Mouse (Mus musculus) ES-Bruce4 (cell line): ENCODE results near the gene Gm6309. TPM values are rescaled to one million over a fixed set of nuclear protein-coding genes. Genes with fewer than 3 reads are reported as not detected.
A peak's percentile ranks its signal among the peaks of the same experiment; 100 is the strongest.
"Not testable (repeated sequence)": the region's sequence is repeated elsewhere in the genome, so short reads cannot be mapped to it uniquely, and the experiment has no call there.

Source experiments
- H3K27ac ChIP-seq: 2 replicates; pipeline ENCODE4 v1.5.1; 2012; ENCODE audit warnings: low read length, inconsistent platforms; ENCODE audit not compliant: insufficient read depth
- H3K27me3 ChIP-seq: 2 replicates; pipeline ENCODE4 v1.6.1; 2012; ENCODE audit warnings: mild to moderate bottlenecking, low read length, inconsistent platforms; ENCODE audit not compliant: control insufficient read depth, poor library complexity, insufficient read depth, severe bottlenecking
- H3K36me3 ChIP-seq: 2 replicates; pipeline ENCODE4 v1.6.1; 2012; ENCODE audit warnings: inconsistent platforms, mild to moderate bottlenecking, low read length, moderate library complexity; ENCODE audit not compliant: control insufficient read depth, poor library complexity, insufficient read depth, severe bottlenecking
- H3K4me1 ChIP-seq: one replicate; pipeline ENCODE4 v1.8.1; 2011; ENCODE audit warnings: low read length; ENCODE audit not compliant: control insufficient read depth, insufficient read depth
- H3K4me3 ChIP-seq: 2 replicates; pipeline ENCODE4 v1.5.1; 2011; ENCODE audit warnings: low read depth, mild to moderate bottlenecking, low read length
- H3K9ac ChIP-seq: 2 replicates; pipeline ENCODE4 v1.6.1; 2012; ENCODE audit warnings: low read depth, mild to moderate bottlenecking, inconsistent platforms; ENCODE audit not compliant: poor library complexity, severe bottlenecking
- H3K9me3 ChIP-seq: replicated peaks from 2 replicates; pipeline ENCODE4 v1.6.1; 2012; ENCODE audit warnings: mild to moderate bottlenecking, low read length, inconsistent platforms; ENCODE audit not compliant: control insufficient read depth, poor library complexity, insufficient read depth, severe bottlenecking
- CTCF ChIP-seq: IDR thresholded peaks from one replicate; pipeline ENCODE4 v1.8.1; 2011; ENCODE audit warnings: low read depth, low read length
- EP300 ChIP-seq: IDR thresholded peaks from 2 replicates; pipeline ENCODE4 v1.6.1; 2011; ENCODE audit warnings: low read depth, low read length; ENCODE audit not compliant: insufficient read depth
- POLR2A ChIP-seq: IDR thresholded peaks from one replicate; pipeline ENCODE4 v1.8.1; 2011; ENCODE audit warnings: low read length; ENCODE audit not compliant: insufficient read depth
- polyA plus RNA-seq: library from polyadenylated mRNA; stranded (reverse); fragments of >200 nt; gene quantifications from 2 replicates; pipeline ENCODE4 v1.2.4, GENCODE M21; 2011; ENCODE audit warnings: low read depth; ENCODE audit not compliant: missing spikeins, insufficient read depth, insufficient read length

The Gm6309 gene
- polyA plus RNA-seq, 1 experiment, result not detected

GRCm38 (mm10) chr5:146172744-146173143 lies 2.2 kb upstream of the Gm6309 start:
- H3K27me3 ChIP-seq, H3K36me3 ChIP-seq, H3K9ac ChIP-seq, H3K4me3 ChIP-seq, H3K27ac ChIP-seq, H3K4me1 ChIP-seq: not testable (repeated sequence)
- peaks cover 11% of the 10 kb centered on the region for H3K9me3 ChIP-seq
- peak; percentile 21 for TF ChIP-seq CTCF

GRCm38 (mm10) chr5:146160439-146160838 lies 10.1 kb downstream of the Gm6309 start, which contains the start of gene Gm5565:
Gene Gm5565 (minus strand): TSS chr5:146160539.
- H3K27ac ChIP-seq, H3K27me3 ChIP-seq, H3K9ac ChIP-seq, H3K4me1 ChIP-seq, H3K4me3 ChIP-seq, H3K9me3 ChIP-seq, H3K36me3 ChIP-seq: not testable (repeated sequence)

- H3K36me3 ChIP-seq, H3K9ac ChIP-seq: not testable (repeated sequence)
These were observed 12.2 kb downstream of the Gm6309 start for GRCm38 (mm10) chr5:146158326-146158725.

GRCm38 (mm10) chr5:146150454-146150853 lies 20.1 kb downstream of the Gm6309 start:
- Histone ChIP-seq H3K27me3 (no peaks in the 10 kb centered on the region), H3K9me3 (no peaks in the 10 kb centered on the region), H3K4me1 (no peaks in the 10 kb centered on the region), H3K4me3 (no peak overlapping the region), H3K9ac (no peak overlapping the region), H3K36me3 (no peaks in the 10 kb centered on the region), H3K27ac (no peak overlapping the region)
- TF ChIP-seq POLR2A (no peak), CTCF (no peak), EP300 (no peak)

More at GRCm38 (mm10) chr5:146158326-146158725, 12.2 kb downstream of the Gm6309 start:
- H3K9me3 ChIP-seq, H3K4me3 ChIP-seq, H3K27me3 ChIP-seq, H3K27ac ChIP-seq, H3K4me1 ChIP-seq: not testable (repeated sequence)

GRCm38 (mm10) chr5:146147903-146148302 lies 22.6 kb downstream of the Gm6309 start:
- Histone ChIP-seq H3K4me3 (no peak overlapping the region), H3K4me1 (no peaks in the 10 kb centered on the region), H3K27ac (no peak overlapping the region), H3K9ac (no peak overlapping the region), H3K36me3 (no peaks in the 10 kb centered on the region), H3K9me3 (no peaks in the 10 kb centered on the region), H3K27me3 (no peaks in the 10 kb centered on the region)
- no peak for TF ChIP-seq EP300
- peak; percentile 18 for TF ChIP-seq CTCF

Other genes with a start within 250 kb of the Gm6309 start
- not detected in 2 replicates for gene Cyp3a25, start 161.1 kb downstream of the Gm6309 start, polyA plus RNA-seq
- not detected in 2 replicates for gene Cyp3a59, start 91.5 kb downstream of the Gm6309 start, polyA plus RNA-seq
- gene Gm5565, start 10.2 kb downstream of the Gm6309 start, polyA plus RNA-seq, result not detected in 2 replicates
- 0.94 TPM in 1 of 2 replicates, not detected in the other for gene 1700001J03Rik, start 14.6 kb upstream of the Gm6309 start, polyA plus RNA-seq
- 29.6 and 40.2 TPM in 2 replicates for gene Rnf6, start 50.8 kb upstream of the Gm6309 start, polyA plus RNA-seq
- 76.5 and 81.2 TPM in 2 replicates for gene Cdk8, start 60.5 kb upstream of the Gm6309 start, polyA plus RNA-seq
- gene Wasf3, start 214.3 kb upstream of the Gm6309 start, polyA plus RNA-seq, result 32.3 and 33.1 TPM in 2 replicates